Mouse (Mus musculus) liver, embryonic 16.5 days (tissue): ENCODE data around the gene Adap2. TPM values are rescaled to one million over a fixed set of nuclear protein-coding genes. Genes with fewer than 3 reads are reported as not detected.

ENCODE experiments used
- ATAC-seq: fragments of 200-750 bp; cut with Nextera tagmentation; 2 replicates; pipeline ENCODE4 v1.8.0; 2017; ENCODE audit warnings: low read depth, mild to moderate bottlenecking, moderate number of reproducible peaks, moderate library complexity
- H3K27ac ChIP-seq: fragments of 300-500 bp; sonication (generic); 2 replicates; pipeline ENCODE4 v1.5.1; 2014; ENCODE audit warnings: mild to moderate bottlenecking, low read length
- H3K27me3 ChIP-seq: fragments of 300-500 bp; sonication (generic); 2 replicates; pipeline ENCODE4 v1.6.1; 2014; ENCODE audit warnings: low read depth, low read length, mixed read lengths; ENCODE audit not compliant: control insufficient read depth, insufficient read depth
- H3K36me3 ChIP-seq: fragments of 300-500 bp; sonication (generic); 2 replicates; pipeline ENCODE4 v1.6.1; 2014; ENCODE audit warnings: mild to moderate bottlenecking; ENCODE audit not compliant: control insufficient read depth, insufficient read depth
- H3K4me1 ChIP-seq: fragments of 300-500 bp; sonication (generic); 2 replicates; pipeline ENCODE4 v1.6.1; 2014; ENCODE audit warnings: low read depth, low read length, mixed read lengths; ENCODE audit not compliant: control insufficient read depth
- H3K4me2 ChIP-seq: fragments of 300-500 bp; sonication (generic); 2 replicates; pipeline ENCODE4 v1.6.1; 2014; ENCODE audit warnings: low read depth, low read length, mixed read lengths
- H3K4me3 ChIP-seq: fragments of 300-500 bp; sonication (generic); 2 replicates; pipeline ENCODE4 v1.5.1; 2014; ENCODE audit warnings: low read depth, mild to moderate bottlenecking, low read length
- H3K9ac ChIP-seq: fragments of 300-500 bp; sonication (generic); 2 replicates; pipeline ENCODE4 v1.6.1; 2014; ENCODE audit warnings: low read depth, low read length
- H3K9me3 ChIP-seq: fragments of 300-500 bp; sonication (generic); replicated peaks from 2 replicates; pipeline ENCODE4 v1.6.1; 2016; ENCODE audit warnings: low read length; ENCODE audit not compliant: control insufficient read depth
- WGBS: fragments of 180-500 bp; shearing (Covaris S2); extraction: QIAGEN DNeasy Blood & Tissue Kit; methylation state at CpG from one replicate; pipeline ENCODE4 v1.1.7; 2014; ENCODE audit not compliant: insufficient replicate concordance; 5-methylcytosine and 5-hydroxymethylcytosine counted together
- polyA plus RNA-seq: library from polyadenylated mRNA; unstranded; fragments of >200 nt; fragmentation: Nextera tagmentation; extraction: Ambion mirVana; gene quantifications from 2 replicates; pipeline ENCODE4 v1.2.1, GENCODE M21; 2015

Gene Adap2
- polyA plus RNA-seq, 1 experiment from 2014 or later: 7.3 TPM

DNA sequence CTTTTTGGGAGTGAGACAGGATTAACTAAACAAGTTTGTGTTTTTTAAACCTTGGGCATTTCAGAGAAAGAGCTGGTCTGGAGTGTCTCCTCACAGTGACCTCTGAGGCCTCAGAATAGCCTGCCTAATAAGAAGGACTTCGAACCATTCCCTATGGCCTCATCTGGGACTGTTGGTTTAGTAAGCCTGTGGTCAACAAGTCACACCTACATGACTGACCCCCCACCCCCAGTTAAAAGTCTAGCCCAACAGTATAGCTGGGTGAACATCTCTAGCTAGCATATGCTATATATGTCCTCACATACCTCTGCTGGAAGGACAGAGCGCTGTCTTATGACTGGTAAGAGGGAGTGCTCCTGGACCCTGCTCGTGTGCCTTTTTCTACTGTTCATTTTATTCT, 45.4 kb downstream of the Adap2 start:
- Histone ChIP-seq H3K4me3 (no peak overlapping the region), H3K4me2 (no peak overlapping the region), H3K27me3 (no peaks in the 10 kb centered on the region), H3K9ac (no peak overlapping the region), H3K9me3 (no peaks in the 10 kb centered on the region), H3K27ac (no peak overlapping the region), H3K36me3 (peaks cover 4% of the 10 kb centered on the region; the same call in 1 of the 2 replicates), H3K4me1 (no peaks in the 10 kb centered on the region)
- ATAC-seq: peak; percentile 54
- WGBS: 57% methylated on average over 3 of the region's 3 CpGs

DNA sequence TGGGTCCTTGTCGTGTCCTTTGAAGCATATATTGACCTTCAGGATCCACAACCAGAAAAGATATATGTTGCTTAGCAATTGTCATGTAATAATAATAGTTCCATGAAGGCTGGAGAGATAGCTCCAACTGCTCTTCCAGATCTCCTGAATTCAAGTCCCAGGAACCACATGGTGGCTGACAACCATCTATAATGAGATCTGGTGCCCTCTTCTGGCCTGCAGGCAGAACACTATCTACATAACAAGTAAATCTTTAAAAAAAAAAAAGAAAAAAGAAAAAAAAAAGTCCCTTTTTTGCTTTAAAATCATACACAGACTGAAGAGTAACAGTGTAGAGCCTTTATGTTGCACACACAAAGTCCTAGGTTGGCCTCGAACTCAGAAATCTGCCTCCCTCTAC, 45.9 kb downstream of the Adap2 start:
- no peak for ATAC-seq
- WGBS: 90% methylated on average over 2 of the region's 2 CpGs

DNA sequence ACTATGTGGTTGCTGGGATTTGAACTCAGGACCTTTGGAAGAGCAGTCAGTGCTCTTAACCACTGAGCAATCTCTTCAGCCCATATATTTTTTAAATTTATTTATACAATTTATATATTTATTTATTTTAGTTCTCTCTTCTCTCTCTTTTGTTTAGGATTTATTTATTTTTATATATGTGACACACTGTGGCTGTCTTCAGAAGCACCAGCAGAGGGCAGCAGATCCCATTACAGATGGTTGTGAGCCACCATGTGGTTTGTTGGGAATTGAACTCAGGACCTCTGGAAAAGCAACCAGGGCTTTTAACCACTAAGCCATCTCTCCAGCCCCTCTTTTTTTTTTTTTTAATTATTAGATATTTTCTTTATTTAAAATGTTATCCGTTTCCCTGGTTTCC, 46.4 kb downstream of the Adap2 start:
- H3K4me1 ChIP-seq: no peaks in the 10 kb centered on the region
- H3K4me2 ChIP-seq: no peak overlapping the region
- H3K27me3 ChIP-seq: no peaks in the 10 kb centered on the region
- WGBS: 60% methylated on average over 1 of the region's 1 CpGs
- no peak for ATAC-seq
- no peaks in the 10 kb centered on the region for H3K36me3 ChIP-seq
- no peaks in the 10 kb centered on the region for H3K9me3 ChIP-seq
- no peak overlapping the region for H3K27ac ChIP-seq
- H3K9ac ChIP-seq: no peak overlapping the region
- H3K4me3 ChIP-seq: no peak overlapping the region

More for the DNA sequence above, 45.9 kb downstream of the Adap2 start:
- Histone ChIP-seq H3K9ac (no peak overlapping the region), H3K36me3 (no peaks in the 10 kb centered on the region), H3K4me2 (no peak overlapping the region), H3K4me1 (no peaks in the 10 kb centered on the region), H3K4me3 (no peak overlapping the region), H3K27ac (no peak overlapping the region), H3K9me3 (no peaks in the 10 kb centered on the region), H3K27me3 (no peaks in the 10 kb centered on the region)

DNA sequence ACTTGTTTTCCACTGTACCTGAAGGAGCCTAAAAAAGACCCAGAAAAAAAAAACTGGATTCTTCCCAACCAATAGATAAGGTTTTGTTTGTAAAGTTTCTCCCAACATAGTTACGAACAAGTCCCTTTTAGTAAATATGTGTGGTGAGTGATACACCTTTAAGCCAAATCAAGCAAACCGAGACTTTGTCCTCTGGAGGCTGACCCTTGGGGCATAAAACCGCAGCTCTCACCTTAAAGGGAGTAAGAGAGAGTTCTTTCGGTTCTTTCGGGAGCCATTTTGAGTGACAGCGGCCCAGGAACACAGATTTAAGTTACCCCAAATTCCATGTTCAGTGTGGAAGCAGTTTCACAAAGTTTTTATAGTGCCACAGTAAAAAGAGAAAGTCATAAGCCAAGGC, 48.4 kb downstream of the Adap2 start:
- WGBS: 59% methylated on average over 6 of the region's 6 CpGs
- Histone ChIP-seq H3K9me3 (no peaks in the 10 kb centered on the region), H3K27me3 (no peaks in the 10 kb centered on the region), H3K4me3 (no peak overlapping the region), H3K27ac (peak overlapping the region; percentile 45), H3K4me1 (no peaks in the 10 kb centered on the region), H3K9ac (no peak overlapping the region), H3K36me3 (no peaks in the 10 kb centered on the region), H3K4me2 (no peak overlapping the region)
- peak; percentile 37; the same call in 1 of the 2 replicates for ATAC-seq

DNA sequence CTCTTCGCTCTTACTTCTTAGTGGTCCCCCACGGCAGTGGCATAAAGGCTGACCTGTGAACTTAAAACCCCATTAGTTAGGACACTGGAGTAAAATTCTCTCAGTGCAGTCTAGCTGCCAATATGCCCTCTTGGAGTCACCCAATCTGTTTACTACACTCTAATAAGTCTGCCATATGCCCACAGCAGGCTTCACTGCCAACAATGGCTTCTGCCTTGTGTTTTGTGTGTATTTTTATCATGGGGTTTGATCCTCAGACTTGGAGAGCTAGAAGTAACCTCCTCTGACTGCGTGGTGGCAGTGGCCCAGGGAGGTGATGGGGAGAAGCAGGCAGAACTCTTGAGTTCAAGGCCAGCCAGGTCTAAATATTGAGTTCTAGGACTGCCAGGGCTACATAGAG, 50.1 kb downstream of the Adap2 start:
- Histone ChIP-seq H3K27me3 (no peaks in the 10 kb centered on the region), H3K4me2 (no peak overlapping the region), H3K4me1 (peaks cover 4% of the 10 kb centered on the region), H3K27ac (no peak overlapping the region), H3K9ac (no peak overlapping the region), H3K36me3 (no peaks in the 10 kb centered on the region), H3K9me3 (no peaks in the 10 kb centered on the region), H3K4me3 (no peak overlapping the region)
- 64% methylated on average over 3 of the region's 3 CpGs for WGBS
- no peak for ATAC-seq

DNA sequence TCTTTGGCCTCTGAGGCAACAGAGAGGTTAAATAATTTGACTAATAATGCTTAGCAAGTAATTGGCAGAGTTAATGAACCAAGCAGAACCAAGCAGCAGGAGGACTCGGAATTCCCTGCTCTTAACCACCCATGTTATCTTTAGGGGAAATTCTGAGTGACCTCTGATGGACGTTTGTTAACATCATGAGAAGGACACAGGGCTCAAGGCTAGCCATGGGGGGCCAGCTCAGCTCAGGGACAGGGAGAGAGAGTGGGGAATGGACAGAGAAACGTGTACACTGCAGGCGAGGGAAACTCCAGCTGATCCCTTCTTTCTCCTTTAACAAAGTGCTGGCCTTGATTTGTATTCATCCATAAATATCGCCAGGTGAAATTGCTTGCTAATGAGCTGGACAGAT, 51.0 kb downstream of the Adap2 start:
- no peak overlapping the region for H3K9ac ChIP-seq
- no peaks in the 10 kb centered on the region for H3K9me3 ChIP-seq
- H3K27me3 ChIP-seq: no peaks in the 10 kb centered on the region
- H3K27ac ChIP-seq: no peak overlapping the region
- no peak overlapping the region for H3K4me2 ChIP-seq
- WGBS: 50% methylated on average over 5 of the region's 5 CpGs
- no peak for ATAC-seq
- H3K4me3 ChIP-seq: no peak overlapping the region
- no peaks in the 10 kb centered on the region for H3K36me3 ChIP-seq
- peaks cover 5% of the 10 kb centered on the region for H3K4me1 ChIP-seq

DNA sequence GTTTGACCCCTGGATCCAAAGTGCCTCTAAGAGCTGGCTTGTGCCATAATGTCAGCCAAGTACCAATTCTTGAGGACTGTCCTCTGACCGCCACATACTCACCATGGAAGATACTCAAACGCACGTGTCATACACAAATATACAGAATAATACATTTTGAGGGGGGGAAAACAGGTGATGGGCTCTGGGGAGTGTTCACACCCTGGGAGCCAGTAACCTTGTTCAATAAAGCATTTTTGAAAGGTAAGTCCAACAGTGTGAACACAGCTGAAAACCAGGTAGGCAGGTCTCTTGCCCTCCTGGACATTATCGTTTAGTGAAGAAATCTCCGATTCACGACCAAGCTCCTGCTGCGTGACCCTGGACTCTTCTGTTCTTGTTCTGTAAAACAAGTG, 54.6 kb downstream of the Adap2 start:
- Histone ChIP-seq H3K9ac (no peak overlapping the region), H3K9me3 (no peaks in the 10 kb centered on the region), H3K27ac (no peak overlapping the region), H3K4me1 (peaks cover 17% of the 10 kb centered on the region), H3K27me3 (no peaks in the 10 kb centered on the region), H3K4me3 (peak overlapping the region; percentile 75), H3K36me3 (no peaks in the 10 kb centered on the region), H3K4me2 (peak overlapping the region; percentile 75; the same call in 1 of the 2 replicates)
- 37% methylated on average over 7 of the region's 7 CpGs for WGBS
- ATAC-seq: no peak

DNA sequence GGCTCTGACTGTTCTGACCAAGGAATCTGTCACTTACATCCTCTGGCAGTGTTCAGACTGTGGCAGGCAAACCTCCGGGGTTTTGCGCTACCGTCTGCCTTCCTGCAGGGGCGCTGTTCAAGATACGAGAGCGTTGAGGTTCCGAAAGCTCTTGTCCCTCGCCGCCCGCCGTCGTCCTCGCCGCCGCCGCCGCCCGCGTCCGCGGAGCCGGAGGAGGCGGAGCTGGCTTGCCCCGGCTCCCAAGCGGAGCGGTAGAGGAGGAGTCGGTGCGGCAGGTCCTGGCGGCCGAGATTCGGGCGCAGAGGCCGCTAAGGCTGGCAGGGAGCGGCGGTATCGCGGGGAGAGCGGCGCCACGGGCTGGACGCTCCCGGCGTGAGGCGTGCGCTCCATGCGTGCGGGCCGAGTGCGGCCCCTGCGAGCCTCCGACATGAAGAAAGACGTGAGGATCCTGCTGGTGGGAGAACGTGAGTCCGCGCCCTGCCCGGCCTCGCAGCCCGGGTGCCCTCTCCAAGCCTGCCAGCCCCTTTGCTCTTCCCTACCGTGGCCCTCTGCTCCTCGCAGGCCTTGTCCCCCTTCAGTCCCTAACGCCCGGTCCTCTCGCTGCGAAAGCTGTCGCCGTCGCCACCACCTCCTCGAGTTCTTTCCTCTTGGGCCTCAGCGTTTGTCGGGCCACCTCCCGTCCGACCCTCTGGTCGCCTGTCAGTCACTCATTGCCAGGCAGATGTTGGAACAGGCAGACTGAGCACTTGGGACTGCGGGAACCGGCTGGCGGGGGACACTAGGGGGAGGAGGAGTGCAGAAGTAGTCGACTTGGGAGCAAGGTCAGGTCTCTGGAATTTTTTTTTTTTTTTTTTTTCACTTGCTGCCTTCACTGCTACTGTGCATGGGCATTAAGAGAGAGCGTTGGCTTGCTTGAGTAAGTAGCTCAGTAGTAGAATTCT, 55.2 kb downstream of the Adap2 start, which contains the start of gene Rhot1:
Gene Rhot1, plus strand, starts transcription at position 160 of the 941 bp plus-strand sequence.
- H3K27ac ChIP-seq: peak within 1 kb of the TSS; percentile 86
- WGBS: under 1% methylated on average over 66 of the region's 78 CpGs
- ATAC-seq: peak; percentile 95
- peaks cover 17% of the 10 kb centered on the region for H3K4me1 ChIP-seq
- peak within 1 kb of the TSS; percentile 75 for H3K4me3 ChIP-seq
- no peaks in the 10 kb centered on the region for H3K36me3 ChIP-seq
- H3K4me2 ChIP-seq: peak within 1 kb of the TSS; percentile 75
- no peaks in the 10 kb centered on the region for H3K9me3 ChIP-seq
- H3K9ac ChIP-seq: peak within 1 kb of the TSS; percentile 85
- H3K27me3 ChIP-seq: no peaks in the 10 kb centered on the region

DNA sequence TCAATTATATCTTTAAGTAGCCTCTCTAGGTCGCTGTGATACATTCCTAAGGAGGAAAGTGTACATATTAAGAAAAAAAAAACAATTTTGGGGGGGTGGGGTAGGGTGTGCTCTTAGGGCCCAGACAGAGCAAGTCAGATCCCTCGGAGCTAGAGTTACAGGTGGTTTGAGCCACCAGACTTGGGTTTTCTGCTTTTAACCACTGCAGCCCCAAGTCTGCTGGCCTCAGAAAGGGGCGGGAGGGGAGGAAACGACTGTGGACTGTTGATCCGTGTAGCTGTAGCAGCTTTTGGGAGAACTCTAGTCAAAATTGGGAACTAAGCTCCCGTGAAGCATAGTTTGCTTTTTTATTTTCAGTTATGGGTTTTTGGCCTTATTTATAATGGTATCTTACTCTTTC, 56.4 kb downstream of the Adap2 start:
- Histone ChIP-seq H3K36me3 (no peaks in the 10 kb centered on the region), H3K4me1 (peaks cover 17% of the 10 kb centered on the region), H3K27me3 (no peaks in the 10 kb centered on the region), H3K4me3 (peak overlapping the region; percentile 75), H3K4me2 (peak overlapping the region; percentile 75), H3K9me3 (no peaks in the 10 kb centered on the region), H3K27ac (no peak overlapping the region; the same call in 1 of the 2 replicates), H3K9ac (peak overlapping the region; percentile 53)
- WGBS: 9% methylated on average over 6 of the region's 6 CpGs
- ATAC-seq: no peak
